ENCODE assay signal across 8 mouse cellular contexts in the genomic region with DNA sequence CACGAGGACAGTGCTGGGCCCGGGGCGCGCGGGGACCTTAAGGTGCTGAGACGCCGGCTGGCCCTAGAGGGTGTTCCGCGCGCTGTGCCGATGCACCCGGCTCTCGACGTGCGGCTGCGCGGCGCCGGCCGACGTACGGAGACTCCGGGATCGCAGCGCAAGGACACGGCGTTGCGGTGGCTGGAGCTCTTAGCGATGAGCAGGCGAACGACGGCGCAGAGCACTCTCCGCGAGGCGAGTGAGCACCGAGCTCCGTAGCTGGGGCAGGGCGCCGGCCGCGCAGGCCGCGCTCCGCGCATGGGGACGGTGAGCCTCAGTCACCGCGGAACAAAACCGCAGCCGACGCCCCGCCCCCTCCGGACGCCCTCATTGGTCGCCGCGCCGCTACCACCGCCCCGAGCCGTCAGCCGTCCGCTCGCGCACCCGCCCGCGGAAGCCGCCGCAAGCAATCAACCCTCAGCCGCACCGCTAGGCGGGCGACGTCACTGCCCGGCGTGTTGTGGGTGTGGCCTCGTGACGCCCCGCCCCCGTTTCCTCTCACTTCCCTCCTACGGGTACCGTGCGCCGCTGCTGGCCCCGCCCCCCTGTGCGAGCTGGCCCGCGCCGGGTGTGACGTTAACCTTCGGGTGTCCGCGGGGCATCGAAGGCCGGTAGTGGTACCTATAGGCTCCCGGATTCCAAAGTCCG. TPM values are rescaled to one million over a fixed set of nuclear protein-coding genes. Genes with fewer than 3 reads are reported as not detected.
DNase-seq lines count a peak whose midpoint lies in the region; ATAC-seq and TF ChIP-seq lines count a peak whose summit lies in the region.

A gene (minus strand): TSS at position 335 of the 687 bp plus-strand sequence.
A gene (plus strand): TSS at position 625 of the 687 bp plus-strand sequence.

- H3K4me1 ChIP-seq in hindbrain, embryonic 12.5 days = peaks cover 18% of the 10 kb centered on the region

- peak within 1 kb of the TSS; percentile 80 for H3K9ac ChIP-seq in hindbrain, embryonic 12.5 days

- peak; percentile 94 for ATAC-seq in Patski
- peak; percentile 96 for ATAC-seq in hindbrain, embryonic 12.5 days (ENCODE audit: low FRiP score)

- no peaks in the 10 kb centered on the region for H3K27me3 ChIP-seq in Patski
- H3K27me3 ChIP-seq in hindbrain, embryonic 12.5 days = no peaks in the 10 kb centered on the region

- peak within 1 kb of the TSS; percentile 90 for H3K4me2 ChIP-seq in hindbrain, embryonic 12.5 days (replicated peaks)

- peak within 1 kb of the TSS; percentile 86 for H3K27ac ChIP-seq in hindbrain, embryonic 12.5 days

- H3K4me3 ChIP-seq in hindbrain, embryonic 12.5 days = peak within 1 kb of the TSS; percentile 83

- peak; percentile 69 for DNase-seq in Patski (ENCODE audit: low read depth, low spot score)
- DNase-seq in cerebellum, postnatal 10 days = peak; percentile 100
- peak; percentile 99 to 100 for DNase-seq in frontal cortex, postnatal 10 days (ENCODE audit: low spot score in 2 of 2)
- DNase-seq in layer of hippocampus, postnatal 25 days (ENCODE audit: extremely low spot score in 1 of 2, low spot score in 1 of 2) = peak; percentile 100
- DNase-seq in lung, postnatal 14 days = peak; percentile 100
- DNase-seq in ovary, postnatal 36 days (ENCODE audit: low spot score) = peak; percentile 100
- peak; percentile 100 for DNase-seq in thymus, postnatal 14 days

- CTCF ChIA-PET in Patski (lab: Charles Lee) = interaction anchor here (1.3 kb wide), 1 partner anchor 18 kb away, joined by 4 read pairs; no protein-coding TSS in a partner anchor

- in situ Hi-C loops in Patski (cut with MboI; ENCODE audit: low pct_unique_long_range_greater_than_20kb) = no loop called here

- WGBS in hindbrain, embryonic 12.5 days = under 1% methylated on average over 95 of the region's 99 CpGs

- H3K9me3 ChIP-seq in hindbrain, embryonic 12.5 days (replicated peaks) = no peaks in the 10 kb centered on the region

- 0 out of 2 replicates have a peak, but pooled peaks cover under 1% of the 10 kb centered on the region for H3K36me3 ChIP-seq in hindbrain, embryonic 12.5 days

- TF ChIP-seq CTCF in Patski (IDR thresholded peaks at IDR 0.05) = no peak

- POLR2A ChIA-PET in Patski (lab: Charles Lee) = interaction anchor here (0.6 to 2.2 kb wide), 5 partner anchors 9 to 66 kb away, joined by 3 to 9 read pairs (median 4); a partner anchor contains a TSS

RNA-seq across cellular contexts. Expression of the first gene that starts in this region (rescaled TPM):
- 48.0 TPM for polyA plus RNA-seq in Patski (2021)
- 42.3 and 50.8 TPM in 2 replicates for polyA plus RNA-seq in hindbrain, embryonic 12.5 days (2016; fragmentation: Nextera tagmentation; extraction: Ambion mirVana)
- total RNA-seq in layer of hippocampus, postnatal 25 days (2021) = 10 to 100 TPM; 25.5 to 25.7 TPM

RNA-seq across cellular contexts. Expression of the second gene that starts in this region (rescaled TPM):
- polyA plus RNA-seq in Patski (2021) = 0.56 TPM
- polyA plus RNA-seq in hindbrain, embryonic 12.5 days (2016; fragmentation: Nextera tagmentation; extraction: Ambion mirVana) = 0.35 and 1.3 TPM in 2 replicates
- total RNA-seq in layer of hippocampus, postnatal 25 days (2021) = 1 to 10 TPM in 1 of 2 experiments, under 1 TPM in 1; 0.59 to 1.4 TPM

Comparison
In these comparisons a context has a peak if more than half of its experiments do, and no peak if none do; other contexts are left out.
1. Peak in every context shown above with its lines: DNase-seq, ATAC-seq, H3K4me3 ChIP-seq and H3K27ac ChIP-seq.